Mouse (Mus musculus) kidney, adult 2 months (tissue): ENCODE measurements around the gene Mcu.

Experiments used
- CTCF ChIP-seq: fragments of 200-500 bp; conservative IDR thresholded peaks from 2 replicates; pipeline ENCODE4 v1.5.1; 2011; ENCODE audit warnings: low read depth, mild to moderate bottlenecking, control low read depth, low read length, moderate library complexity, mixed read lengths; ENCODE audit not compliant: insufficient read depth, insufficient read length
- POLR2A ChIP-seq: fragments of 200-500 bp; IDR thresholded peaks from one replicate; pipeline ENCODE4 v1.6.1; 2011; ENCODE audit warnings: low read depth, low read length, control low read depth

DNA sequence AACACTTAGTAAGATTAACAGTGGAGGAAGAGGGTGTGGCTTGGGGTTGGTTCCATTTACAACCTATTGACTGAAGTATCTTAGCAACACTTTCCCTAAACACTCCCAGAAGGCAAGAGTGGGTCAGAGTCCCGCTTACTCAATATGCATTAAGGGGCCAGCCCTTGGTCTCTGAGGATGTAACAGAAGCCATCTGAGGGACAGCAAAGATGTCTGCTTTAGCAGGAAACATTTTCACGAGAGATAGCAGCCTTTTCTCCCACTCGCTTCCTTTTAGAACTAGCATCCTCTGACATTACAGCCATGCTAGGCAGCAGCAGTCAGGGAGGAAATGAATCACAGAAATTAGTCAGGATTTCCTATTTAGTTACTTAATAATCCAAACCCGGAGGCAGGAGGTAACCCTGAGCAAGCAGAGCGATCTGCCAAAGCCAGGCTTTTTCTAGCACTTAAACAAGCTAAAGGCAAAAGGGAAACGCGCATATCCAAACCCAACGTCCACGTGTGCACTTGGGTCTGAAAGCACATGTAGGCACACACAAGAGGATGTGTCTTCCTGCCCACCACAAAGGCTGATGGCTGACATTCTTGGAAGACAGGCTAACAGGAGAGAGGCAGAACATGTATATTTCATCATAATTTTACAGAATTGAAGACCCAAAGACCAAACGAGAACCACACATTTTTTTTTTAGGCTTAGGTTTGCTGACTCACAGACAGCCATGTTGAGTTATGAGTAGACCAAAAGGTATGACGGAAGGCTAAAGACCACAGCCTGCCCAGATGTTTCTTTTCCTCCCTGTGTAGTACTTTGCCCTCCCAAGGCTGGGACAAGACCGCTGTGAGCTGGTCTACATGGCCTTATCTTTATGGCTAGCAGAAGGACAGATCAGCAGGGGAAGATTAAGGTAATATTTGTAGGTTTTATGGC, 38.4 kb downstream of the Mcu start:
- TF ChIP-seq CTCF (no peak), POLR2A (no peak)
